Mouse (Mus musculus) small intestine, adult 2 months (tissue): Measurements from ENCODE around the gene Zmiz1. TPM values are rescaled to one million over a fixed set of nuclear protein-coding genes. Genes with fewer than 3 reads are reported as not detected.
A peak's percentile ranks its signal among the peaks of the same experiment; 100 is the strongest.

Experiments
- H3K27ac ChIP-seq: fragments of 200-500 bp; 2 replicates; pipeline ENCODE4 v1.5.1; 2012; ENCODE audit warnings: low read depth, low read length, control low read depth, inconsistent platforms; ENCODE audit not compliant: insufficient read depth
- H3K27me3 ChIP-seq: fragments of 200-500 bp; 2 replicates; pipeline ENCODE4 v1.6.1; 2012; ENCODE audit warnings: mild to moderate bottlenecking, moderate library complexity, low read length, inconsistent platforms; ENCODE audit not compliant: control insufficient read depth, insufficient read depth
- H3K36me3 ChIP-seq: fragments of 200-500 bp; 2 replicates; pipeline ENCODE4 v1.6.1; 2012; ENCODE audit warnings: mild to moderate bottlenecking, low read length, control low read depth, inconsistent platforms; ENCODE audit not compliant: control insufficient read depth, insufficient read depth
- H3K4me1 ChIP-seq: fragments of 200-500 bp; 2 replicates; pipeline ENCODE4 v1.6.1; 2012; ENCODE audit warnings: low read length, inconsistent platforms, mixed read lengths; ENCODE audit not compliant: control insufficient read depth, insufficient read depth, insufficient read length
- H3K4me3 ChIP-seq: fragments of 200-500 bp; 2 replicates; pipeline ENCODE4 v1.5.1; 2012; ENCODE audit warnings: low read depth, mild to moderate bottlenecking, control low read depth, inconsistent platforms, low read length, moderate library complexity
- CTCF ChIP-seq: fragments of 200-500 bp; IDR thresholded peaks from 2 replicates; pipeline ENCODE4 v1.5.1; 2012; ENCODE audit warnings: low read depth, mild to moderate bottlenecking, control low read depth, inconsistent platforms, low read length, moderate library complexity, mixed read lengths; ENCODE audit not compliant: insufficient replicate concordance, insufficient read length; ENCODE audit errors: extremely low read depth
- POLR2A ChIP-seq: fragments of 200-500 bp; IDR thresholded peaks from 2 replicates; pipeline ENCODE4 v1.6.1; 2012; ENCODE audit warnings: low read depth, mild to moderate bottlenecking, control low read depth, inconsistent platforms, low read length, moderate library complexity
- WGBS: fragments of 180-500 bp; shearing (Covaris S2); methylation state at CpG from one replicate; pipeline ENCODE4 v1.1.7; 2018; 5-methylcytosine and 5-hydroxymethylcytosine counted together
- polyA plus RNA-seq: library from polyadenylated mRNA; depleted of rRNA; stranded (reverse); fragments of >200 nt; gene quantifications from 2 replicates; pipeline ENCODE4 v1.2.3, GENCODE M21; 2012

The Zmiz1 gene
- polyA plus RNA-seq, 1 experiment: 91.5 TPM

DNA sequence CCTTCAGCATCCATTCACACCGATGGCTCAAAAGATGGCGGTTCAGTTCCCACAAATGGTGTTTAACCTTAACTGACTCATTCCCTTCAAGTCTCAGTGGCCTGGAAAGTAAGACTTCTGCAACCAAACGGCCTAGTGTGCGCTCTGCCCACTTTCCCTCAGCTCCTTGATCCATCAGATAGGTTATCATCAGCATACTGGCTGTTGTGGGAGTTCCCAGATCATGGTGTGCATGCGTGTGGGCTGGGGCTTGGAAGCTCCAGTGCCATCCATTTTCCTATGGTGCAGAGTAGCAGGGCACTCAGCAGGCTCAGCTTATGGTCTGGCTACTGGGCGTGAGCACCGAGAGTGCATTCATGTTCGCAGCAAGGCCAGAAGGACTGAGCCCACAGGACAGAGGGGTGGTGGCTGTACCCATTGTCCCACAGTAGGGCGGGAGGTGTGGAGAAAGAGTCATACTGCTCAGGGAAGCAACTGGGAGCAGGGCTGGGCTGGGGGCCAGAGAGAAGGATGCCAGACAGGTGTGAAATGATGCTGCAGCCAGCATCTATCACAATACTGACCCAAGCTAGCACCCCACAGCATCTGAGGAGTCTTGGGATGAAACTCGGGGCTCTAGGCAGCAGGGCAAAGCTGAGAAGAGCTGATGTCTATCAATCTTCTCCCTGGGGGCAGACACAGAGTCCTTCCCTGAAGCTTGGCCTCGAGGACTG, 33.7 kb downstream of the Zmiz1 start:
- 75% methylated on average over 11 of the region's 11 CpGs for WGBS
- Histone ChIP-seq H3K4me3 (no peak overlapping the region), H3K4me1 (peaks cover 79% of the 10 kb centered on the region), H3K27me3 (no peaks in the 10 kb centered on the region), H3K36me3 (no peaks in the 10 kb centered on the region), H3K27ac (peak overlapping the region; percentile 43)
- no peak for TF ChIP-seq POLR2A
- TF ChIP-seq CTCF: no peak

- 0 out of 2 replicates have a peak overlapping the region, but pooled peaks have one; percentile 1 for H3K4me3 ChIP-seq
- WGBS: 27% methylated on average over 22 of the region's 22 CpGs
- no peaks in the 10 kb centered on the region for H3K36me3 ChIP-seq
- TF ChIP-seq POLR2A: peak; percentile 25; the same call in 1 of the 2 replicates
- no peak for TF ChIP-seq CTCF
- peak overlapping the region; percentile 70 for H3K27ac ChIP-seq
- peaks cover 74% of the 10 kb centered on the region for H3K4me1 ChIP-seq
- no peaks in the 10 kb centered on the region for H3K27me3 ChIP-seq
Measured at GRCm38 (mm10) chr14:25493301-25494241, 34.6 kb downstream of the Zmiz1 start.

- 72% methylated on average over 3 of the region's 3 CpGs for WGBS
- no peak overlapping the region for H3K4me3 ChIP-seq
- no peaks in the 10 kb centered on the region for H3K36me3 ChIP-seq
- H3K27ac ChIP-seq: no peak overlapping the region
- TF ChIP-seq CTCF: no peak
- TF ChIP-seq POLR2A: no peak
- H3K4me1 ChIP-seq: peaks cover 69% of the 10 kb centered on the region
- H3K27me3 ChIP-seq: no peaks in the 10 kb centered on the region
Measured at GRCm38 (mm10) chr14:25494778-25495177, 35.8 kb downstream of the Zmiz1 start.

DNA sequence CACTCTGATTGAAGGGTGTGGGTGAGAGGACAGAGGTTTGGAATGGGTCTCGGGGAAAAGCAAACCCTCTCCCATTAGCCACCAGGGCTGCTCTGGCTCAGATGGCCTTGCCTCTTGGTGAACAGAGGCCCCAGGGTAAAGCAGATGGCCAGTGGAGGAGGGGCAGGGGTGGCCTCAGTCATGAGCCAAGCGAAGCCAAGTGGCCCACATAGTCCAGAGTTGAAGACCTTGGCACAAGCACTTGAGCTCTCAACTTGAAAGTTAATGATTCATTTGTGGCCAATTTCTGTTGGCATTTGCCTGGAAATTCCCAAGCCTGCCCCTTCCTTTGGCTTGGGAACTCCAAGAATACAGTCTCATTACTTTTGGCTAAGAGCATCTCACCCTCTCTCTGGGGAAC, 37.1 kb downstream of the Zmiz1 start:
- Histone ChIP-seq H3K4me1 (peaks cover 74% of the 10 kb centered on the region), H3K27ac (no peak overlapping the region), H3K27me3 (no peaks in the 10 kb centered on the region), H3K36me3 (no peaks in the 10 kb centered on the region), H3K4me3 (no peak overlapping the region)
- TF ChIP-seq CTCF: no peak
- TF ChIP-seq POLR2A: no peak
- WGBS: 40% methylated on average over 2 of the region's 2 CpGs

DNA sequence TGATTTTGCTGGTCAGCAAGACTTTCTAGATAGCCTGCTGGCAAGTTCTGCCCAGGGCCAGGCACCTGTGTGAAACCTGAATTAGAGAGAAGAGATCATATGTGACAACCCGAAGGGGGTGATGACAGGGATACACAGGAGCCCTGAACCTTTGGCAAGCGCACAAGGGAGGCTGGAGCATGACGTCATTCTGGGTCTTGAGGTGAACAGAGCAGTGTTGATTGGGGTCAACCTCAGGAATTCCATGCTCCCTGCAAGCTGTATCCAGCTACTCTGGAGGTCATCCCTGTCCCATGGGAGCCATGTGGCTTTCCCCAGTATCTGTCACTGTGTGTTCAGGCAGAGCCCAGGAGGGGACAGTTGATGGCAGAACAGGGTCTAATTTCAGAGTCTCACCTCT, 38.0 kb downstream of the Zmiz1 start:
- Histone ChIP-seq H3K27ac (no peak overlapping the region), H3K4me3 (no peak overlapping the region), H3K4me1 (peaks cover 72% of the 10 kb centered on the region), H3K27me3 (no peaks in the 10 kb centered on the region), H3K36me3 (no peaks in the 10 kb centered on the region)
- 63% methylated on average over 3 of the region's 3 CpGs for WGBS
- no peak for TF ChIP-seq POLR2A
- no peak for TF ChIP-seq CTCF

DNA sequence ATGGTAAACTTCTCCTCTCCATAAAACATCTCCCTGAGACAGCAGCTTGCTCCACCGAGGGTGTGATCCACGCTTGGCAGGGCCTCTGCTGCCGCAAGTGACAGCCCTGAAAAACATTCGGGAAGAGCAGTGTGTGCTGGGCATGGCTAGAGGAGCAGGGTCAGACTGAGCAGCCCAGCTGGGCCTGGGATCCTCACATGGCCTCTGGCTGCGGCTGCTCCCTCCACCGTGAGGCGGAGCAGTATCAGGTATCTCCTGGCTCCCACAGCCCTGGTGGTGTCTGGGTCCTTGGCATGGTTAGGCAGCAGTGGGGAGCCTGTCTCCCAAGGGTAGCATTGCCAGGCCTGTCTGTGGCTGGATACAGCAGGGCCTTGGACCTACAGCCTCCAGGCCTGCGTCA, 38.6 kb downstream of the Zmiz1 start:
- TF ChIP-seq POLR2A (no peak), CTCF (no peak)
- no peaks in the 10 kb centered on the region for H3K36me3 ChIP-seq
- no peaks in the 10 kb centered on the region for H3K27me3 ChIP-seq
- H3K27ac ChIP-seq: no peak overlapping the region
- WGBS: 56% methylated on average over 8 of the region's 8 CpGs
- no peak overlapping the region for H3K4me3 ChIP-seq
- H3K4me1 ChIP-seq: peaks cover 66% of the 10 kb centered on the region

DNA sequence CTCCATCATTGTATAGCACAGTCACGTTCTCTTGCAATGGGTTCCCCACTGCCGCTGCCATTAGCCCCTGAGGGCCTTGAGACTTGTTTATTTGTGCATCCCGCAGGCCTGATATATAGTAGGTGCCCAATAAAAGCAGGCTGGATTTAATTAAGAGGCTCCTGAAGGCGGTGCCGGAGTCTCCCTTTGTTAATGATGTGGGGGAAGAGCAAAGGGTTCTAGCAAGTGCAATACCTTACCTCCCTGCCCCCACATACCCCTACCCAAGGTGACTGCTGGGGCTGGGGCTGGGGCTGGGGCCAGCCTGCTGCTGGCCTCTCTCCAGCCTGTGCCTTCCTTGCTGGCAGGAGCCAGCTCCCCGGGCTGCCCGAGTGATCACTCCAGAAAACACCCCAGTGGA, 39.4 kb downstream of the Zmiz1 start:
- Histone ChIP-seq H3K36me3 (peaks cover 6% of the 10 kb centered on the region; the same call in 1 of the 2 replicates), H3K27ac (no peak overlapping the region), H3K4me3 (no peak overlapping the region), H3K4me1 (peaks cover 58% of the 10 kb centered on the region), H3K27me3 (no peaks in the 10 kb centered on the region)
- TF ChIP-seq CTCF (no peak), POLR2A (no peak)
- WGBS: 54% methylated on average over 7 of the region's 7 CpGs
